8 mouse cellular contexts compared by ENCODE assay signal in genomic region chr10:121701296-121702248, GRCm38 (mm10). TPM values are rescaled to one million over a fixed set of nuclear protein-coding genes. Genes with fewer than 3 reads are reported as not detected.
DNase-seq lines count a peak whose midpoint lies in the region; ATAC-seq and TF ChIP-seq lines count a peak whose summit lies in the region.

No protein-coding gene starts in this region.

- peak; percentile 85 for TF ChIP-seq CTCF in heart, adult 2 months (IDR thresholded peaks at IDR 0.05)
- peak; percentile 77 for TF ChIP-seq CTCF in Patski (IDR thresholded peaks at IDR 0.05)

- ATAC-seq in heart, embryonic 11.5 days (replicated peaks; ENCODE audit: insufficient number of reproducible peaks, low FRiP score, low TSS enrichment): no peak
- ATAC-seq in Patski: no peak

- H3K79me2 ChIP-seq in heart, adult 2 months (replicated peaks; ENCODE audit: control insufficient read depth, insufficient read depth, low read length): no peaks in the 10 kb centered on the region

- no peak overlapping the region for H3K9ac ChIP-seq in heart, adult 2 months (ENCODE audit: low read depth, low read length)
- H3K9ac ChIP-seq in heart, embryonic 11.5 days (ENCODE audit: low read depth, low read length): no peak overlapping the region

- H3K27ac ChIP-seq in heart, adult 2 months: no peak overlapping the region
- no peak overlapping the region for H3K27ac ChIP-seq in heart, embryonic 11.5 days (ENCODE audit: low read depth, low read length)

- H3K4me3 ChIP-seq in heart, adult 2 months: no peak overlapping the region
- no peak overlapping the region for H3K4me3 ChIP-seq in heart, embryonic 11.5 days (ENCODE audit: low read depth, low read length)

- CTCF ChIA-PET in Patski (lab: Charles Lee): interaction anchor here (1.3 kb wide), 1 partner anchor 351 kb away, joined by 4 read pairs; no protein-coding TSS in a partner anchor

- in situ Hi-C loops in Patski (cut with MboI; ENCODE audit: low pct_unique_long_range_greater_than_20kb): no loop called here

- POLR2A ChIA-PET in Patski (lab: Charles Lee): no interaction called here

- 51% methylated on average over 11 of the region's 11 CpGs for WGBS in heart, adult 2 months
- WGBS in heart, embryonic 11.5 days (ENCODE audit: insufficient replicate concordance): 55% methylated on average over 11 of the region's 11 CpGs

- H3K4me1 ChIP-seq in heart, adult 2 months (ENCODE audit: control insufficient read depth, insufficient read depth, low read length): peaks cover 5% of the 10 kb centered on the region
- H3K4me1 ChIP-seq in heart, embryonic 11.5 days (ENCODE audit: control insufficient read depth, insufficient read depth, low read length): no peaks in the 10 kb centered on the region

- H3K4me2 ChIP-seq in heart, embryonic 11.5 days: no peak overlapping the region

- H3K36me3 ChIP-seq in heart, adult 2 months (ENCODE audit: control insufficient read depth, insufficient read depth, low read length): no peaks in the 10 kb centered on the region
- no peaks in the 10 kb centered on the region for H3K36me3 ChIP-seq in heart, embryonic 11.5 days (ENCODE audit: control insufficient read depth, insufficient read depth, low read length)

- TF ChIP-seq EP300 in heart, adult 2 months (IDR thresholded peaks at IDR 0.05; ENCODE audit: insufficient read depth, low read depth, low read length): no peak

- no peak for TF ChIP-seq POLR2A in heart, adult 2 months (IDR thresholded peaks at IDR 0.05; ENCODE audit: insufficient read depth, low read depth, low read length)

- H3K9me3 ChIP-seq in heart, embryonic 11.5 days (replicated peaks; ENCODE audit: control insufficient read depth, low read length): no peaks in the 10 kb centered on the region

- H3K27me3 ChIP-seq in heart, adult 2 months (ENCODE audit: control insufficient read depth, insufficient read depth, low read length): no peaks in the 10 kb centered on the region
- H3K27me3 ChIP-seq in heart, embryonic 11.5 days (ENCODE audit: control insufficient read depth, insufficient read depth, low read length): no peaks in the 10 kb centered on the region
- peaks cover 21% of the 10 kb centered on the region for H3K27me3 ChIP-seq in Patski

- intact Hi-C loops in heart, adult 2 months (cut with DNase I): loop anchor here (1.0 to 5.0 kb wide), 2 partner anchors 136 to 351 kb away; no protein-coding TSS in a partner anchor

- peak; percentile 25 to 39 for DNase-seq in heart, adult 2 months
- DNase-seq in 416B (ENCODE audit: low read depth): peak; percentile 76
- no peak for DNase-seq in Patski (ENCODE audit: low read depth, low spot score)
- peak; percentile 26 for DNase-seq in embryo, embryonic 11.5 days (ENCODE audit: low read depth, low spot score)
- peak; percentile 54 for DNase-seq in induced T-regulatory cell, adult 2 months (ENCODE audit: low read depth)
- peak; percentile 84 for DNase-seq in lung, postnatal 10 days
- peak; percentile 17 for DNase-seq in thymus, postnatal 25 days

RNA-seq across cellular contexts. Expression of gene BC048403, which starts 38.2 kb away (rescaled TPM):
- total RNA-seq in heart, adult 2 months (2021): 1 to 10 TPM; 2.0 to 2.2 TPM
- polyA plus RNA-seq in heart, adult 2 months (2012; rRNA removed): 1.9 and 2.8 TPM in 2 replicates
- polyA plus RNA-seq in heart, embryonic 11.5 days (2014; fragmentation: Nextera tagmentation; extraction: Ambion mirVana): 2.7 and 3.2 TPM in 2 replicates
- polyA plus RNA-seq in Patski (2021): 7.0 TPM
